15 mouse cellular contexts compared by ENCODE assay signal in genomic region chr2:108686019-108686743, GRCm38 (mm10).
A peak's percentile ranks its signal among the peaks of the same experiment; 100 is the strongest.
DNase-seq lines count a peak whose midpoint lies in the region; ATAC-seq lines count a peak whose summit lies in the region.
"Had no signal": no experiment of that assay in that cellular context is flagged by ENCODE, and none has a peak within 500 bp of the region (broad histone marks: within the 10 kb centered on the region; RNA-seq: fewer than 3 reads in every experiment).

No protein-coding gene starts in this region.

- no peaks in the 10 kb centered on the region for H3K9me3 ChIP-seq in heart, embryonic 10.5 days
- H3K9me3 ChIP-seq in megakaryocyte, embryonic 14.5 days: peaks cover 8% of the 10 kb centered on the region
- H3K9me3 ChIP-seq: embryonic facial prominence, embryonic 12.5 days; forebrain, embryonic 12.5 days; liver, embryonic 15.5 days; stomach, embryonic 15.5 days had no signal

- no peak for ATAC-seq in megakaryocyte-erythroid progenitor cell, adult 5-6 weeks (replicated peaks; ENCODE audit: low FRiP score, low TSS enrichment, poor library complexity, severe bottlenecking)
- ATAC-seq: inflammation-experienced regulatory T-cells, adult 6 months had no signal

- no peak overlapping the region for H3K4me3 ChIP-seq in heart, embryonic 10.5 days
- peak overlapping the region; percentile 28 for H3K4me3 ChIP-seq in megakaryocyte, embryonic 14.5 days (replicated peaks)
- H3K4me3 ChIP-seq: embryonic facial prominence, embryonic 12.5 days; forebrain, embryonic 12.5 days; liver, embryonic 15.5 days; stomach, embryonic 15.5 days had no signal

- 69% methylated on average over 6 of the region's 6 CpGs for WGBS in heart, embryonic 10.5 days

- no peaks in the 10 kb centered on the region for H3K36me3 ChIP-seq in heart, embryonic 10.5 days
- H3K36me3 ChIP-seq in megakaryocyte, embryonic 14.5 days (replicated peaks; ENCODE audit: low read length): no peaks in the 10 kb centered on the region
- H3K36me3 ChIP-seq: embryonic facial prominence, embryonic 12.5 days; forebrain, embryonic 12.5 days; liver, embryonic 15.5 days; stomach, embryonic 15.5 days had no signal

- H3K27ac ChIP-seq in heart, embryonic 10.5 days: no peak overlapping the region
- H3K27ac ChIP-seq: embryonic facial prominence, embryonic 12.5 days; forebrain, embryonic 12.5 days; liver, embryonic 15.5 days; stomach, embryonic 15.5 days had no signal

- peak; percentile 9 for DNase-seq in cerebellum, adult 9-10 months
- DNase-seq in cerebellum, adult 11 months: no peak
- DNase-seq in heart, postnatal 4 days: peak; percentile 7
- DNase-seq in heart, embryonic 10.5 days (ENCODE audit: low spot score): no peak
- DNase-seq in lung, postnatal 4 days: peak; percentile 10 to 28
- DNase-seq in lung, postnatal 14 days: no peak
- DNase-seq: gastrocnemius, postnatal 14 days; thymus, postnatal 36 days had no signal

- H3K27me3 ChIP-seq in heart, embryonic 10.5 days (ENCODE audit: insufficient read depth, poor library complexity, severe bottlenecking): no peaks in the 10 kb centered on the region
- H3K27me3 ChIP-seq in megakaryocyte, embryonic 14.5 days (replicated peaks): no peaks in the 10 kb centered on the region
- H3K27me3 ChIP-seq: embryonic facial prominence, embryonic 12.5 days; forebrain, embryonic 12.5 days; liver, embryonic 15.5 days; stomach, embryonic 15.5 days had no signal

- H3K4me1 ChIP-seq in heart, embryonic 10.5 days: no peaks in the 10 kb centered on the region
- peaks cover 41% of the 10 kb centered on the region for H3K4me1 ChIP-seq in megakaryocyte, embryonic 14.5 days
- H3K4me1 ChIP-seq: embryonic facial prominence, embryonic 12.5 days; forebrain, embryonic 12.5 days; liver, embryonic 15.5 days; stomach, embryonic 15.5 days had no signal

Comparison
In these comparisons a context has a peak if more than half of its experiments do, and no peak if none do; other contexts are left out.
1. DNase-seq: peak in cerebellum, adult 9-10 months (single experiment), heart, postnatal 4 days (single experiment) and lung, postnatal 4 days (2 of 2); none in cerebellum, adult 11 months (single experiment), heart, embryonic 10.5 days (single experiment) and lung, postnatal 14 days (single experiment).